Mouse (Mus musculus) cerebellum, adult 2 months (tissue): ENCODE measurements around the gene Srebf1.

Experiments used
- CTCF ChIP-seq: fragments of 200-500 bp; IDR thresholded peaks from 2 replicates; pipeline ENCODE4 v1.5.1; 2011; ENCODE audit warnings: low read depth, mild to moderate bottlenecking, control low read depth, low read length, moderate library complexity, borderline replicate concordance; ENCODE audit not compliant: insufficient read depth
- POLR2A ChIP-seq: fragments of 200-500 bp; IDR thresholded peaks from 2 replicates; pipeline ENCODE4 v1.6.1; 2011; ENCODE audit warnings: low read length, control low read depth, borderline replicate concordance; ENCODE audit not compliant: insufficient read depth

DNA sequence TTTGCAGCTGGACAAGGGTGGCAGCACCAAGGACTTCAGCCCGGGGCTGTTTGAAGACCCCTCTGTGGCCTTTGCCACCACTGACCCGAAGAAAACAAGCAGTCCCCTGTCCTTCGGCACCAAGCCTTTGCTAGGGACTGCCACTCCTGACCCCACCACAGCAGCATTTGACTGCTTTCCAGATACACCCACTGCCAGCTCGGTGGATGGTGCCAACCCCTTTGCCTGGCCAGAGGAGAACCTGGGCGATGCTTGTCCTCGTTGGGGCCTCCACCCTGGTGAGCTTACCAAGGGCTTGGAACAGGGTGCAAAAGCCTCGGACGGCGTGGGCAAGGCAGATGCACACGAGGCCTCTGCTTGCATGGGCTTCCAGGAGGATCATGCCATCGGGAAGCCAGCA, 35.3 kb downstream of the Srebf1 start:
- TF ChIP-seq CTCF (no peak), POLR2A (no peak)
